Mouse (Mus musculus): ENCODE measurements around the gene Mrpl49. TPM values are rescaled to one million over a fixed set of nuclear protein-coding genes. Genes with fewer than 3 reads are reported as not detected.

The Mrpl49 gene
- 10 to 100 TPM; 24.4 to 30.4 TPM for total RNA-seq (2023)

GRCm38 (mm10) chr19:6057313-6058096, at the start of gene Mrpl49, which contains the start of gene Fau:
Gene Mrpl49, minus strand, starts transcription at chr19:6057785.
Gene Fau, plus strand, starts transcription at chr19:6057844.

GRCm38 (mm10) chr19:6105586-6105985, 48.0 kb upstream of the Mrpl49 start, which contains the start of gene Naaladl1:
Gene Naaladl1, plus strand, starts transcription at chr19:6105782.

GRCm38 (mm10) chr19:6094119-6094518, 36.5 kb upstream of the Mrpl49 start, which contains the start of gene AC131692.1:
Gene AC131692.1, plus strand, starts transcription at chr19:6094419.

DNA sequence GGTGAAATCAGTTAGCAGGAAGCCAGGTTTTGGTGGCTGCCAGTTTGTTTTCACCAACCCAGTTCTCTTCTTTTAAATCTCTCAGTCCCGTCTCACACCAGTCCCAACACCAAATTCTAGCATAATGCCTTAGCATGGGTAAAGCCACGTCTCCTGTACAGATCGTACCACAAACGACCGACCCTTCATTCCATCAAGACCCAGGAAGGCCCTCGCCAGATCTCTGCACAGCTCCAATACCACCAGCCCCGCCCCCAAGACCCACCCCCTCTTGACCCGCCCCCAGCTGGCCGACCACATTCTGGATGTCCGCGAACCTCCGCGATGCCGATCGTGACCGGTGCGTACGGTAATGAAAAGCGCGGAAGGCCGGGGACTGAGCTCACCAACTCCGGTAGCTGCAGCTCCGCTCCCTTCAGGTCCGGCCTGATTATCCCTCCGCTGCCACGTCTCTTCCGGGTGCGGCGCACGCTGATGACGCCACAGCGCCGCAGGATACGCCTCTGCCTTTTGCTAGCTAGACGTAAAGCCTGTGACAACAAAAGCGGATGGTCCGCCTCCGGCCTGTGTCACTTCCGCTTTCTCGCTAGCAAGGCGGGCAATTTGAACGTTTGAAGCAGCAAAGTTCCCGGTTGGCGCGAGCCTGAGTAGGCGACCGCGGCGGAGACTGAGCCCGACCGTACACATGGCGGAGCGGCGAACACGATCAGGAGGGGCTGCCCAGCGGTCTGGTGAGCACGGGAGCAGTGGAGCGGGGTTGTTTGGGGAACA, 27.1 kb upstream of the Mrpl49 start, which contains the start of the genes Zfpl1 and Cdca5:
TSS of gene Zfpl1 (minus strand) at position 479 of the 771 bp plus-strand sequence.
TSS of gene Cdca5 (plus strand) at position 506 of the 771 bp plus-strand sequence.

GRCm38 (mm10) chr19:6082156-6082555, 24.6 kb upstream of the Mrpl49 start, which contains the start of gene Gm28374:
Gene Gm28374, minus strand, starts transcription at chr19:6082256.

DNA sequence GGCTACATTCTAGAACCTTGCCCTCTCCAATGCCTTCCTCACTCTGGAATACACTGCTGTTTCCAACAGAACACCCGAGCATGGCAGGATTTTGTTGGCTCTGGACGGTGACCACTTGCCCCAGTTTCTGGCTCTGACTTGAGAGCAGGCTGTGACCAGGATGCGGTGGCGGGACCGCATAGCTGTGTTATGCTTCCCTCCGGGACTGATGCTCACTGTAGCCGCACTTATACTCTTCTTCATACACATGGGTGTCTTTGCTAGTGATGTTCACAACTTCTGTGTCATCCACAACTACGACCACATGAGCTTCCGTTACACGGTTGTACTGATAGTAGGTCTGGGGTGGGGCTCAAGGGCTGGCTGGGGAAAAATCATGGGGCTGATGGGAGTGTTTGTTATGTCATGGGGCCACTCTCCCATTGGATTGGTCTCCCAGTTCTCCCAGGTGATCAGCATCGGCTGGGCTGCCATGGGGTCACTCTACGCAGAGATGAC, 22.4 kb upstream of the Mrpl49 start, which contains the start of gene Tmem262:
TSS of gene Tmem262 (plus strand) at position 51 of the 498 bp plus-strand sequence.

DNA sequence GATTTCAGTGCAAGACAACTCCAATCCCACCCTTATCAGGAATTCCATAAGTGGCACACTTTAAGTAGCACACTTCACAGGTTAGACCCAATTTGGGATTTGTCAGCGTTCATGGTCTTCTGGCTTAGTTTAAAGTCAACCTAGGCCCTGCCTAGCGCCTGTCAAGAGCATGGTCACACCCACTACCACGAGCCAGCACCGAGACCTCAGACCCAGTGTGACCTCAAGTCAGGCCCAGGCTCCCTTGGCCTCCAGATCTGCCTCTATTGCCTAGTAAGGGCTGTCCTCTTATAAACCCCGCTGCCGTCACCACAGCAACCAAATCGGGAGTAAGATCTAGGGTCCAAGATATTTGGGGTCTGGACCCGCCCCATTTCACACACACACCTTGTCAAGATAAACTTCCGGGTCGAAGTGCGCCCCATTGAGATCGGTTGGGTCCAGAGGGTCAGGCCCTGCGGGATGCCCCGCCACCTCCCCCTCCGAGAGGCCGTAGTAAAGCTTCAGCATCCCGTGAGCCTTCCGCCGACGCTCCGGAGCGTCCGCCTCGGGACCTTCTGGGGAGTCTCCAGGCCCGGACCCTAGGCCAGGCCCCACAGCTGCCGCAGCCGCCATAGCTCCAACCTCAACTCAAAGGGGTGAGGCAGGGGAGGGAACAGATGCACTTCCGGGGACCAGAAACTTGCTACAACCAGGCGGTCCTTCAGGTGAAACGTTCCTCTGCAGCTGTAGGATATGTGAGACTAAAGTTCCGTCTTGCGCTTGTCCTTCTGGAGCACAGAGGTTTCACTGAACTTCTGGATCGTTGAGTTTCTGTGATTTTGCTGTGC, 19.2 kb upstream of the Mrpl49 start, which contains the start of gene Vps51:
TSS of gene Vps51 (minus strand) at position 668 of the 830 bp plus-strand sequence.

GRCm38 (mm10) chr19:6067724-6068415, 10.3 kb upstream of the Mrpl49 start, which contains the start of gene Tm7sf2:
Gene Tm7sf2, minus strand, starts transcription at chr19:6068373.

DNA sequence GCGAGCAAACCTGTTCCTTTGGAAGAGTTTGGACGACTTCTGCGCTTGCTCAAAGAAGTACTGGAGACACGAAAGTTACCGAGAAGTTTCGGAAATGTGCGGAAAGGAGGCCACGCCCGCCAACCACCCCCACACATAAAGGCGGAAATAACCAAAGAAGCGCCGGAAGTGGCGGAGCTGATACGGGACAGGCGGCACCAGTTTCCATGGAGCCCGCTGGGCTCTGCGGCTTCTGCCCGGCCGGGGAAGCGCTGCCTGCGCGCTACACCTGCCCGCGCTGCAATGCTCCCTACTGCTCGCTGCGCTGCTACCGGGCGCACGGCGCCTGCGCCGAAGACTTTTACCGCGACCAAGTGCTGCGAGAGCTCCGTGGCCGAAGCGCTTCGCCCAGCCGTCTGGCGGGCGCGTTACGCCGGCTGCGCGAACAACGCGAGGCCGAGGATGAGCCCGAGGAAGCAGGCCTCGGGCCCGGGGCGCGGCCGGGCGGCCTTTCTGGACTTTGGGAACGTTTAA, 3.5 kb upstream of the Mrpl49 start, which contains the start of gene Znhit2:
TSS of gene Znhit2 (plus strand) at position 172 of the 513 bp plus-strand sequence.

DNA sequence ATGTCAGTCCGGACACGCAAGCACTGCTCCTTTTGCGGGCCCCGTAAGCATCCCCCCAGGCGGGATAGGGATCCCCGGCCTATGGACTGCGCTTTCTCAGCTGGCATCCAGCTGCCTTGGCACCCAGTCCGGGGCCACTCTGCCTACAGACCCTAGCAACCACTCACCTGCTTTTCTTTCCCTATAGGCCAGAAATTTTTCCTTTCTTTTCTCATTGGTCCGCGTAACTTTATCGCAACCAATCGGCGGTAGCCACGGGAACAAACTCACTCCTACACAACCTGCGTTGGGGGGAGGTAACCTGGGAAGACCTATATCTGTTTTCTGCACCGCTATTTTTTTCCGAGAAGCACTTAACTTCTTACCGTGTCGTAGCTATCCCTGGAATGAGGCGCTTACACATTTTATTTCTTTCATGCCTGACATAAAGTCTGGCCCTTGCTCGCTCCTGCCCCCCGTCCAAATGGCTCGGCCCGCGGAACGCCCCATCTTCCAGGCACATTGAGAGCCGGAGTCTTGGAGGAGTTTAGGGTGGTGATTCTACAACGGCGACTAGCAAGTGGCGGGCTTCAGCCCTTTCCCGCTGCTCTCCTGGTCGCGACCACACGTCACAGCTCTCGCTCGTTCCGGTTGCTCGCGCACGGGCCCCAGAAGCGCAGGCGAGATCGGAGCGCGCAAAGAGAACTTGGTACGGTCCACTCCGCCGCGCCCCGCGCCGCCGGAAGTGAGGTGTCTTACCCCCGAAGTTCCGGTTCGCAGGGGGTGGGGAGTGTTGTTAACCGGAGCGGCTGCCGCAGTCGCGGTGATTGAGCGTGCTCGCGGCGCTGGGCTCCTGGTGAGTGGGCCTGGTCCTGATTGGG, 11.1 kb downstream of the Mrpl49 start, which contains the start of gene Syvn1:
TSS of gene Syvn1 (plus strand) at position 283 of the 860 bp plus-strand sequence.

GRCm38 (mm10) chr19:6015511-6016315, 41.9 kb downstream of the Mrpl49 start, which contains the start of gene Capn1:
Gene Capn1, minus strand, starts transcription at chr19:6015897.

Other genes with a start within 250 kb of the Mrpl49 start
- gene Frmd8, start 182.5 kb downstream of the Mrpl49 start, total RNA-seq (2023) = 10 to 100 TPM; 39.6 to 41.7 TPM
- gene Slc25a45, start 180.0 kb downstream of the Mrpl49 start, total RNA-seq (2023) = 10 to 100 TPM; 21.2 to 26.6 TPM
- 1 to 10 TPM; 3.4 to 4.2 TPM for gene Tigd3, start 163.6 kb downstream of the Mrpl49 start, total RNA-seq (2023)
- 100 to 1,000 TPM; 171 to 191 TPM for gene Dpf2, start 144.8 kb downstream of the Mrpl49 start, total RNA-seq (2023)
- gene Cdc42ep2, start 133.0 kb downstream of the Mrpl49 start, total RNA-seq (2023) = not detected
- 10 to 100 TPM; 77.0 to 78.2 TPM for gene Pola2, start 93.6 kb downstream of the Mrpl49 start, total RNA-seq (2023)
- not detected for gene Slc22a20, start 71.6 kb downstream of the Mrpl49 start, total RNA-seq (2023)
- 100 to 1,000 TPM in 1 of 2 experiments, 10 to 100 TPM in 1; 97.9 to 103 TPM for gene Capn1, start 41.9 kb downstream of the Mrpl49 start, total RNA-seq (2023)
- 100 to 1,000 TPM; 205 to 221 TPM for gene Syvn1, start 11.2 kb downstream of the Mrpl49 start, total RNA-seq (2023)
- gene Fau, start 59 bp upstream of the Mrpl49 start, total RNA-seq (2023) = 1,000 to 10,000 TPM; 3,281 to 3,326 TPM
- gene Znhit2, start 3.4 kb upstream of the Mrpl49 start, total RNA-seq (2023) = 10 to 100 TPM; 11.5 to 17.8 TPM
- gene Tm7sf2, start 10.6 kb upstream of the Mrpl49 start, total RNA-seq (2023) = 10 to 100 TPM; 11.2 to 16.4 TPM
- 100 to 1,000 TPM in 1 of 2 experiments, 10 to 100 TPM in 1; 83.4 to 105 TPM for gene Vps51, start 19.4 kb upstream of the Mrpl49 start, total RNA-seq (2023)
- gene Tmem262, start 22.2 kb upstream of the Mrpl49 start, total RNA-seq (2023) = not detected
- not detected for gene Gm28374, start 24.5 kb upstream of the Mrpl49 start, total RNA-seq (2023)
- 10 to 100 TPM; 51.4 to 65.8 TPM for gene Zfpl1, start 27.2 kb upstream of the Mrpl49 start, total RNA-seq (2023)
- 1 to 10 TPM; 1.6 TPM for gene Cdca5, start 27.2 kb upstream of the Mrpl49 start, total RNA-seq (2023)
- gene AC131692.1, start 36.6 kb upstream of the Mrpl49 start, total RNA-seq (2023) = not detected
- gene Naaladl1, start 48.0 kb upstream of the Mrpl49 start, total RNA-seq (2023) = not detected
- gene Sac3d1, start 60.9 kb upstream of the Mrpl49 start, total RNA-seq (2023) = 1 to 10 TPM; 8.8 to 10.0 TPM
- 10 to 100 TPM; 41.1 to 46.7 TPM for gene Snx15, start 70.5 kb upstream of the Mrpl49 start, total RNA-seq (2023)
- gene Batf2, start 83.2 kb upstream of the Mrpl49 start, total RNA-seq (2023) = not detected
- gene Arl2, start 83.8 kb upstream of the Mrpl49 start, total RNA-seq (2023) = 10 to 100 TPM; 31.4 to 32.2 TPM
- not detected for gene Majin, start 126.6 kb upstream of the Mrpl49 start, total RNA-seq (2023)
- gene Gpha2, start 168.6 kb upstream of the Mrpl49 start, total RNA-seq (2023) = not detected
- gene Ppp2r5b, start 178.1 kb upstream of the Mrpl49 start, total RNA-seq (2023) = 10 to 100 TPM; 25.7 to 33.0 TPM
- gene Atg2a, start 183.9 kb upstream of the Mrpl49 start, total RNA-seq (2023) = 100 to 1,000 TPM; 105 to 123 TPM
- gene Ehd1, start 218.9 kb upstream of the Mrpl49 start, total RNA-seq (2023) = 100 to 1,000 TPM; 212 to 217 TPM
- 1 to 10 TPM; 8.0 to 9.0 TPM for gene Cdc42bpg, start 248.7 kb upstream of the Mrpl49 start, total RNA-seq (2023)